Mouse (Mus musculus): ENCODE results near the gene Gm11168.
A peak's percentile ranks its signal among the peaks of the same experiment; 100 is the strongest.
"Not testable (repeated sequence)": the region's sequence is repeated elsewhere in the genome, so short reads cannot be mapped to it uniquely, and the experiment has no call there.

Gene Gm11168

DNA sequence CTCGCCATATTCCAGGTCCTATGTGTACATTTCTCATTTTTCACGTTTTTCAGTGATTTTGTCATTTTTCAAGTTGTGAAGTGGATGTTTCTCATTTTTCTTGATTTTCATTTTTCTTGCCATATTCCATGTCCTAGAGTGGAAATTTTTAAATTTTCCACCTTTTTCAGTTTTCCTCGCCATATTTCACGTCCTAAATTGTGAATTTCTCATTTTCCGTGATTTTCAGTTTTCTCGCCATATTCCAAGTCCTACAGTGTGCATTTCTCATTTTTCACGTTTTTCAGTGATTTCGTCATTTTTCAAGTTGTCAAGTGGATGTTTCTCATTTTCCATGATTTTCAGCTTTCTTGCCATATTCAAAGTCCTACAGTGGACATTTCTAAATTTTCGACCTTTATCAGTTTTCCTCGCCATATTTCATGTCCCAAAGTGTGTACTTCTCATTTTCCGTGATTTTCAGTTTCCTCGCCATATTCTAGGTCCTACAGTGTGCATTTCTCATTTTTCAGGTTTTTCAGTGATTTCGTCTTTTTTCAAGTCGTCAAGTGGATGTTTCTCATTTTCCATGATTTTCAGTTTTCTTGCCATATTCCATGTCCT lies at the start of gene Gm11168:
Gene Gm11168 (plus strand): TSS at position 553 of the 603 bp plus-strand sequence.
- not testable (repeated sequence) for DNase-seq (ENCODE audit: low spot score)

DNA sequence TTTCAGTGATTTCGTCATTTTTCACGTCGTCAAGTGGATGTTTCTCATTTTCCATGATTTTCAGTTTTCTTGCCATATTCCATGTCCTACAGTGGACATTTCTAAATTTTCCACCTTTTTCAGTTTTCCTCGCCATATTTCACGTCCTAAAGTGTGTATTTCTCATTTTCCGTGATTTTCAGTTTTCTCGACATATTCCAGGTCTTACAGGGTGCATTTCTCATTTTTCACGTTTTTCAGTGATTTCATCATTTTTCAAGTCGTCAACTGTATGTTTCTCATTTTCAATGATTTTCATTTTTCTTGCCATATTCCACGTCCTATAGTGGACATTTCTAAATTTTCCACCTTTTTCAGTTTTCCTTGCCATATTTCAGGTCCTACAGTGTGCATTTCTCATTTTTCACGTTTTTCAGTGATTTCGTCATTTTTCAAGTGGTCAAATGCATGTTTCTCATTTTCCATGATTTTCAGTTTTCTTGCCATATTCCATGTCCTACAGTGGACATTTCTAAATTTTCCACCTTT lies 2.6 kb upstream of the Gm11168 start, which contains the start of gene Gm10722:
Gene Gm10722 (plus strand): TSS at position 478 of the 528 bp plus-strand sequence.
- not testable (repeated sequence) for DNase-seq (ENCODE audit: low spot score)

DNA sequence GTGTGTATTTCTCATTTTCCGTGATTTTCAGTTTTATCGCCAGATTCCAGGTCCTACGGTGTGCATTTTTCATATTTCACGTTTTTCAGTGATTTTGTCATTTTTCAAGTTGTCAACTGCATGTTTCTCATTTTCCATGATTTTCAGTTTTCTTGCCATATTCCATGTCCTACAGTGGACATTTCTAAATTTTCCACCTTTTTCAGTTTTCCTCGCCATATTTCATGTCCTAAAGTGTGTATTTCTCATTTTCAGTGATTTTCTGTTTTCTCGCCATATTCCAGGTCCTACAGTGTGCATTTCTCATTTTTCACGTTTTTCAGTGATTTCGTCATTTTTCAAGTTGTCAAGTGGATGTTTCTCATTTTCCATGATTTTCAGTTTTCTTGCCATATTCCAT lies 2.1 kb upstream of the Gm11168 start:
- DNase-seq (ENCODE audit: low spot score), result not testable (repeated sequence)

DNA sequence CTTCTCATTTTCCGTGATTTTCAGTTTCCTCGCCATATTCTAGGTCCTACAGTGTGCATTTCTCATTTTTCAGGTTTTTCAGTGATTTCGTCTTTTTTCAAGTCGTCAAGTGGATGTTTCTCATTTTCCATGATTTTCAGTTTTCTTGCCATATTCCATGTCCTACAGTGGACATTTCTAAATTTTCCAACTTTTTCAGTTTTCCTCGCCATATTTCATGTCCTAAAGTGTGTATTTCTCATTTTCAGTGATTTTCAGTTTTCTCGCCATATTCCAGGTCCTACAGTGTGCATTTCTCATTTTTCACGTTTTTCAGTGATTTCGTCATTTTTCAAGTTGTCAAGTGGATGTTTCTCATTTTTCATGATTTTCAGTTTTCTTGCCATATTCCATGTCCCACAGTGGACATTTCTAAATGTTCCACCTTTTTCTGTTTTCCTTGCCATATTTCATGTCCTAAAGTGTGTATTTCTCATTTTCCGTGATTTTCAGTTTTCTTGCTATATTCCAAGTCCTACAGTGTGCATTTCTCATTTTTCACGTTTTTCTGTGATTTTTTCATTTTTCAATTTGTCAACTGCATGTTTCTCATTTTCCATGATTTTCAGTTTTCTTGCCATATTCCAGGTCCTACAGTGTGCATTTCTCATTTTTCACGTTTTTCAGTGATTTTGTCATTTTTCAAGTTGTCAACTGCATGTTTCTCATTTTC lies 1.0 kb upstream of the Gm11168 start:
- peak; percentile 21 for DNase-seq (ENCODE audit: low spot score)

DNA sequence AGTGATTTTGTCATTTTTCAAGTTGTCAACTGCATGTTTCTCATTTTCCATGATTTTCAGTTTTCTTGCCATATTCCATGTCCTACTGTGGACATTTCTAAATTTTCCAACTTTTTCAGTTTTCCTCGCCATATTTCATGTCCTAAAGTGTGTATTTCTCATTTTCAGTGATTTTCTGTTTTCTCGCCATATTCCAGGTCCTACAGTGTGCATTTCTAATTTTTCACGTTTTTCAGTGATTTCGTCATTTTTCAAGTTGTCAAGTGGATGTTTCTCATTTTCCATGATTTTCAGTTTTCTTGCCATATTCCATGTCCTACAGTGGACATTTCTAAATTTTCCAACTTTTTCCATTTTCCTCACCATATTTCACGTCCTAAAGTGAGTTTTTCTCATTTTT lies 3.0 kb downstream of the Gm11168 start:
- not testable (repeated sequence) for DNase-seq (ENCODE audit: low spot score)

DNA sequence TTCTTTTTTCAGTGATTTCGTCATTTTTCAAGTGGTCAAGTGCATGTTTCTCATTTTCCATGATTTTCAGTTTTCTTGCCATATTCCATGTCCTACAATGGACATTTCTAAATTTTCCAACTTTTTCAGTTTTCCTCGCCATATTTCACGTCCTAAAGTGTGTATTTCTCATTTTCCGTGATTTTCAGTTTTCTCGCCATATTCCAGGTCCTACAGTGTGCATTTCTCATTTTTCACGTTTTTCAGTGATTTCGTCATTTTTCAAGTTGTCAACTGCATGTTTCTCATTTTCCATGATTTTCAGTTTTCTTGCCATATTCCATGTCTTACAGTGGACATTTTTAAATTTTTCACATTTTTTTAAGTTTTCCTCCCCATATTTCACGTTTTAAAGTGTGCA lies 3.5 kb downstream of the Gm11168 start:
- peak; percentile 31 for DNase-seq (ENCODE audit: low spot score)

DNA sequence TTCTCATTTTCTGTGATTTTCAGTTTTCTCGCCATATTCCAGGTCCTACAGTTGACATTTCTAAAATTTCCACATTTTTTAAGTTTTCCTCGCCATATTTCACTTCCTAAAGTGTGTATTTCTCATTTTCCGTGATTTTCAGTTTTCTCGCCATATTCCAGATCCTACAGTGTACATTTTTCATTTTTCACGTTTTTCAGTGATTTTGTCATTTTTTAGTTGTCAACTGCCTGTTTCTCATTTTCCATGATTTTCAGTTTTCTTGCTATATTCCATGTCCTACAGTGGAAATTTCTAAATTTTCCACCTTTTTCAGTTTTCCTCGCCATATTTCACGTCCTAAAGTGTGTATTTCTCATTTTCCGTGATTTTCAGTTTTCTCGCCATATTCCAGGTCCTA lies 4.1 kb downstream of the Gm11168 start:
- not testable (repeated sequence) for DNase-seq (ENCODE audit: low spot score)

DNA sequence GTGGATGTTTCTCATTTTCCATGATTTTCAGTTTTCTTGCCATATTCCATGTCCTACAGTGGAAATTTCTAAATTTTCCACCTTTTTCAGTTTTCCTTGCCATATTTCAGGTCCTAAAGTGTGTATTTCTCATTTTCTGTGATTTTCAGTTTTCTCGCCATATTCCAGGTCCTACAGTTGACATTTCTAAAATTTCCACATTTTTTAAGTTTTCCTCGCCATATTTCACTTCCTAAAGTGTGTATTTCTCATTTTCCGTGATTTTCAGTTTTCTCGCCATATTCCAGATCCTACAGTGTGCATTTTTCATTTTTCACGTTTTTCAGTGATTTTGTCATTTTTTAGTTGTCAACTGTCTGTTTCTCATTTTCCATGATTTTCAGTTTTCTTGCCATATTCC lies 6.2 kb downstream of the Gm11168 start:
- DNase-seq (ENCODE audit: low spot score), result not testable (repeated sequence)

DNA sequence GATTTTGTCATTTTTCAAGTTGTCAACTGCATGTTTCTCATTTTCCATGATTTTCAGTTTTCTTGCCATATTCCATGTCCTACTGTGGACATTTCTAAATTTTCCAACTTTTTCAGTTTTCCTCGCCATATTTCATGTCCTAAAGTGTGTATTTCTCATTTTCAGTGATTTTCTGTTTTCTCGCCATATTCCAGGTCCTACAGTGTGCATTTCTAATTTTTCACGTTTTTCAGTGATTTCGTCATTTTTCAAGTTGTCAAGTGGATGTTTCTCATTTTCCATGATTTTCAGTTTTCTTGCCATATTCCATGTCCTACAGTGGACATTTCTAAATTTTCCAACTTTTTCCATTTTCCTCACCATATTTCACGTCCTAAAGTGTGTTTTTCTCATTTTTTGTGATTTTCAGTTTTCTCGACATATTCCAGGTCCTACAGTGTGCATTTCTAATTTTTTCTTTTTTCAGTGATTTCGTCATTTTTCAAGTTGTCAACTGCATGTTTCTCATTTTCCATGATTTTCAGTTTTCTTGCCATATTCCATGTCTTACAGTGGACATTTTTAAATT lies 9.0 kb downstream of the Gm11168 start:
- not testable (repeated sequence) for DNase-seq (ENCODE audit: low spot score)

DNA sequence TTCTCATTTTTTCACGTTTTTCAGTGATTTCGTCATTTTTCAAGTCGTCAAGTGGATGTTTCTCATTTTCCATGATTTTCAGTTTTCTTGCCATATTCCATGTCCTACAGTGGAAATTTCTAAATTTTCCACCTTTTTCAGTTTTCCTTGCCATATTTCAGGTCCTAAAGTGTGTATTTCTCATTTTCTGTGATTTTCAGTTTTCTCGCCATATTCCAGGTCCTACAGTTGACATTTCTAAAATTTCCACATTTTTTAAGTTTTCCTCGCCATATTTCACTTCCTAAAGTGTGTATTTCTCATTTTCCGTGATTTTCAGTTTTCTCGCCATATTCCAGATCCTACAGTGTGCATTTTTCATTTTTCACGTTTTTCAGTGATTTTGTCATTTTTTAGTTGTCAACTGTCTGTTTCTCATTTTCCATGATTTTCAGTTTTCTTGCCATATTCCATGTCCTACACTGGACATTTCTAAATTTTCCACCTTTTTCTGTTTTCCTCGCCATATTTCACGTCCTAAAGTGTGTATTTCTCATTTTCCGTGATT lies 9.7 kb downstream of the Gm11168 start, which contains the start of gene Gm10721:
Gene Gm10721 (plus strand): TSS at position 408 of the 547 bp plus-strand sequence.
- DNase-seq (ENCODE audit: low spot score), result not testable (repeated sequence)

DNA sequence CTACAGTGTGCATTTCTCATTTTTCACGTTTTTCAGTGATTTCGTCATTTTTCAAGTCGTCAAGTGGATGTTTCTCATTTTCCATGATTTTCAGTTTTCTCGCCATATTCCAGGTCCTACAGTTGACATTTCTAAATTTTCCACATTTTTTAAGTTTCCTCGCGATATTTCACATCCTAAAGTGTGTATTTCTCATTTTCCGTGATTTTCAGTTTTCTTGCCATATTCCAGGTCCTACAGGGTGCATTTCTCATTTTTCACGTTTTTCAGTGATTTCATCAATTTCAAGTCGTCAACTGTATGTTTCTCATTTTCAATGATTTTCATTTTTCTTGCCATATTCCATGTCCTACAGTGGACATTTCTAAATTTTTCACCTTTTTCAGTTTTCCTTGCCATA lies 12.2 kb downstream of the Gm11168 start, which contains the start of gene Gm10720:
Gene Gm10720 (plus strand): TSS at position 301 of the 400 bp plus-strand sequence.
- not testable (repeated sequence) for DNase-seq (ENCODE audit: low spot score)

DNA sequence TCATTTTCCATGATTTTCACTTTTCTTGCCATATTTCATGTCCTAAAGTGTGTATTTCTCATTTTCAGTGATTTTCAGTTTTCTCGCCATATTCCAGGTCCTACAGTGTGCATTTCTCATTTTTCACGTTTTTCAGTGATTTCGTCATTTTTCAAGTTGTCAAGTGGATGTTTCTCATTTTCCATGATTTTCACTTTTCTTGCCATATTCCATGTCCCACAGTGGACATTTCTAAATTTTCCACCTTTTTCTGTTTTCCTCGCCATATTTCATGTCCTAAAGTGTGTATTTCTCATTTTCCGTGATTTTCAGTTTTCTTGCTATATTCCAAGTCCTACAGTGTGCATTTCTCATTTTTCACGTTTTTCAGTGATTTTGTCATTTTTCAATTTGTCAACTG lies 12.8 kb downstream of the Gm11168 start:
- not testable (repeated sequence) for DNase-seq (ENCODE audit: low spot score)

DNA sequence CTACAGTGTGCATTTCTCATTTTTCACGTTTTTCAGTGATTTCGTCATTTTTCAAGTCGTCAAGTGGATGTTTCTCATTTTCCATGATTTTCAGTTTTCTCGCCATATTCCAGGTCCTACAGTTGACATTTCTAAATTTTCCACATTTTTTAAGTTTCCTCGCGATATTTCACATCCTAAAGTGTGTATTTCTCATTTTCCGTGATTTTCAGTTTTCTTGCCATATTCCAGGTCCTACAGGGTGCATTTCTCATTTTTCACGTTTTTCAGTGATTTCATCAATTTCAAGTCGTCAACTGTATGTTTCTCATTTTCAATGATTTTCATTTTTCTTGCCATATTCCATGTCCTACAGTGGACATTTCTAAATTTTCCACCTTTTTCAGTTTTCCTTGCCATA lies 14.0 kb downstream of the Gm11168 start, which contains the start of gene Gm10719:
Gene Gm10719 (plus strand): TSS at position 301 of the 400 bp plus-strand sequence.
- DNase-seq (ENCODE audit: low spot score), result not testable (repeated sequence)

DNA sequence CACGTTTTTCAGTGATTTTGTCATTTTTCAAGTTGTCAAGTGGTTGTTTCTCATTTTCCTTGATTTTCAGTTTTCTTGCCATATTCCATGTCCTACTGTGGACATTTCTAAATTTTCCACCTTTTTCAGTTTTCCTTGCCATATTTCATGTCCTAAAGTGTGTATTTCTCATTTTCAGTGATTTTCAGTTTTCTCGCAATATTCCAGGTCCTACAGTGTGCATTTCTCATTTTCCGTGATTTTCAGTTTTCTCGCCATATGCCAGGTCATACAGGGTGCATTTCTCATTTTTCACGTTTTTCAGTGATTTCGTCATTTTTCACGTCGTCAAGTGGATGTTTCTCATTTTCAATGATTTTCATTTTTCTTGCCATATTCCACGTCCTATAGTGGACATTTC lies 15.8 kb downstream of the Gm11168 start:
- peak; percentile 34 for DNase-seq (ENCODE audit: low spot score)

DNA sequence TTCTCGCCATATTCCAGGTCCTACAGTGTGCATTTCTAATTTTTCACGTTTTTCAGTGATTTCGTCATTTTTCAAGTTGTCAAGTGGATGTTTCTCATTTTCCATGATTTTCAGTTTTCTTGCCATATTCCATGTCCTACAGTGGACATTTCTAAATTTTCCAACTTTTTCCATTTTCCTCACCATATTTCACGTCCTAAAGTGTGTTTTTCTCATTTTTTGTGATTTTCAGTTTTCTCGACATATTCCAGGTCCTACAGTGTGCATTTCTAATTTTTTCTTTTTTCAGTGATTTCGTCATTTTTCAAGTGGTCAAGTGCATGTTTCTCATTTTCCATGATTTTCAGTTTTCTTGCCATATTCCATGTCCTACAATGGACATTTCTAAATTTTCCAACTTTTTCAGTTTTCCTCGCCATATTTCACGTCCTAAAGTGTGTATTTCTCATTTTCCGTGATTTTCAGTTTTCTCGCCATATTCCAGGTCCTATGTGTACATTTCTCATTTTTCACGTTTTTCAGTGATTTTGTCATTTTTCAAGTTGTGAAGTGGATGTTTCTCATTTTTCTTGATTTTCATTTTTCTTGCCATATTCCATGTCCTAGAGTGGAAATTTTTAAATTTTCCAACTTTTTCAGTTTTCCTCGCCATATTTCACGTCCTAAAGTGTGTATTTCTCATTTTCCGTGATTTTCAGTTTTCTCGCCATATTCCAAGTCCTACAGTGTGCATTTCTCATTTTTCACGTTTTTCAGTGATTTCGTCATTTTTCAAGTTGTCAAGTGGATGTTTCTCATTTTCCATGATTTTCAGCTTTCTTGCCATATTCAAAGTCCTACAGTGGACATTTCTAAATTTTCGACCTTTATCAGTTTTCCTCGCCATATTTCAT lies 16.9 kb downstream of the Gm11168 start:
- not testable (repeated sequence) for DNase-seq (ENCODE audit: low spot score)

DNA sequence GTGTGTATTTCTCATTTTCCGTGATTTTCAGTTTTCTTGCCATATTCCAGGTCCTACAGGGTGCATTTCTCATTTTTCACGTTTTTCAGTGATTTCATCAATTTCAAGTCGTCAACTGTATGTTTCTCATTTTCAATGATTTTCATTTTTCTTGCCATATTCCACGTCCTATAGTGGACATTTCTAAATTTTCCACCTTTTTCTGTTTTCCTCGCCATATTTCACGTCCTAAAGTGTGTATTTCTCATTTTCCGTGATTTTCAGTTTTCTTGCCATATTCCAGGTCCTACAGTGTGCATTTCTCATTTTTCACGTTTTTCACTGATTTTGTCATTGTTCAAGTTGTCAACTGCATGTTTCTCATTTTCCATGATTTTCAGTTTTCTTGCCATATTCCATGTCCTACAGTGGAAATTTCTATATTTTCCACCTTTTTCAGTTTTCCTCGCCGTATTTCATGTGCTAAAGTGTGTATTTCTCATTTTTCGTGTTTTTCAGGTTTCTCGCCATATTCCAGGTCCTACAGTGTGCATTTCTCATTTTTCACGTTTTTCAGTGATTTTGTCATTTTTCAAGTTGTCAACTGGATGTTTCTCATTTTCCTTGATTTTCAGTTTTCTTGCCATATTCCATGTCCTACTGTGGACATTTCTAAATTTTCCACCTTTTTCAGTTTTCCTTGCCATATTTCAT lies 19.3 kb downstream of the Gm11168 start:
- DNase-seq (ENCODE audit: low spot score), result not testable (repeated sequence)

DNA sequence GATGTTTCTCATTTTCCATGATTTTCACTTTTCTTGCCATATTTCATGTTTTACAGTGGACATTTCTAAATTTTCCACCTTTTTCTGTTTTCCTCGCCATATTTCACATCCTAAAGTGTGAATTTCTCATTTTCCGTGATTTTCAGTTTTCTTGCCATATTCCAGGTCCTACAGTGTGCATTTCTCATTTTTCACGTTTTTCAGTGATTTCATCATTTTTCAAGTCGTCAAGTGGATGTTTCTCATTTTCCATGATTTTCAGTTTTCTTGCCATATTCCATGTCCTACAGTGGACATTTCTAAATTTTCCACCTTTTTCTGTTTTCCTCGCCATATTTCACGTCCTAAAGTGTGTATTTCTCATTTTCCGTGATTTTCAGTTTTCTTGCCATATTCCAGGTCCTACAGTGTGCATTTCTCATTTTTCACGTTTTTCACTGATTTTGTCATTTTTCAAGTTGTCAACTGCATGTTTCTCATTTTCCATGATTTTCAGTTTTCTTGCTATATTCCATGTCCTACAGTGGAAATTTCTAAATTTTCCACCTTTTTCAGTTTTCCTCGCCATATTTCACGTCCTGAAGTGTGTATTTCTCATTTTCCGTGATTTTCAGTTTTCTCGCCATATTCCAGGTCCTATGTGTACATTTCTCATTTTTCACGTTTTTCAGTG lies 20.3 kb downstream of the Gm11168 start, which contains the start of gene Gm10718:
Gene Gm10718 (plus strand): TSS at position 236 of the 673 bp plus-strand sequence.
- DNase-seq (ENCODE audit: low spot score), result not testable (repeated sequence)

DNA sequence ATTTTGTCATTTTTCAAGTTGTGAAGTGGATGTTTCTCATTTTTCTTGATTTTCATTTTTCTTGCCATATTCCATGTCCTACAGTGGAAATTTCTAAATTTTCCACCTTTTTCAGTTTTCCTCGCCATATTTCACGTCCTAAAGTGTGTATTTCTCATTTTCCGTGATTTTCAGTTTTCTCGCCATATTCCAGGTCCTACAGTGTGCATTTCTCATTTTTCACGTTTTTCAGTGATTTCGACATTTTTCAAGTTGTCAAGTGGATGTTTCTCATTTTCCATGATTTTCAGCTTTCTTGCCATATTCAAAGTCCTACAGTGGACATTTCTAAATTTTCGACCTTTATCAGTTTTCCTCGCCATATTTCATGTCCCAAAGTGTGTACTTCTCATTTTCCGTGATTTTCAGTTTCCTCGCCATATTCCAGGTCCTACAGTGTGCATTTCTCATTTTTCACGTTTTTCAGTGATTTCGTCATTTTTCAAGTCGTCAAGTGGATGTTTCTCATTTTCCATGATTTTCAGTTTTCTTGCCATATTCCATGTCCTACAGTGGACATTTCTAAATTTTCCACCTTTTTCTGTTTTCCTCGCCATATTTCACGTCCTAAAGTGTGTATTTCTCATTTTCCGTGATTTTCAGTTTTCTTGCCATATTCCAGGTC lies 21.0 kb downstream of the Gm11168 start:
- peak; percentile 22 for DNase-seq (ENCODE audit: low spot score)

DNA sequence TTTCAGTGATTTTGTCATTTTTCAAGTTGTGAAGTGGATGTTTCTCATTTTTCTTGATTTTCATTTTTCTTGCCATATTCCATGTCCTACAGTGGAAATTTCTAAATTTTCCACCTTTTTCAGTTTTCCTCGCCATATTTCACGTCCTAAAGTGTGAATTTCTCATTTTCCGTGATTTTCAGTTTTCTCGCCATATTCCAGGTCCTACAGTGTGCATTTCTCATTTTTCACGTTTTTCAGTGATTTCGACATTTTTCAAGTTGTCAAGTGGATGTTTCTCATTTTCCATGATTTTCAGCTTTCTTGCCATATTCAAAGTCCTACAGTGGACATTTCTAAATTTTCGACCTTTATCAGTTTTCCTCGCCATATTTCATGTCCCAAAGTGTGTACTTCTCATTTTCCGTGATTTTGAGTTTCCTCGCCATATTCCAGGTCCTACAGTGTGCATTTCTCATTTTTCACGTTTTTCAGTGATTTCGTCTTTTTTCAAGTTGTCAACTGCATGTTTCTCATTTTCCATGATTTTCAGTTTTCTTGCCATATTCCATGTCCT lies 21.8 kb downstream of the Gm11168 start, which contains the start of gene Gm10717:
Gene Gm10717 (plus strand): TSS at position 506 of the 556 bp plus-strand sequence.
- DNase-seq (ENCODE audit: low spot score), result not testable (repeated sequence)

Measured in ovary, postnatal 36 days (tissue).